Mouse (Mus musculus) ES-E14 (cell line): ENCODE data around the gene Syt2.

Experiments used
- CHD2 ChIP-seq: IDR thresholded peaks from 2 replicates; pipeline ENCODE4 v1.6.1; 2014; ENCODE audit warnings: mild to moderate bottlenecking, low read depth, low read length, inconsistent platforms
- HCFC1 ChIP-seq: IDR thresholded peaks from 2 replicates; pipeline ENCODE4 v1.6.1; 2012; ENCODE audit warnings: low read length, inconsistent platforms, borderline replicate concordance; ENCODE audit not compliant: insufficient read depth
- MAFK ChIP-seq: IDR thresholded peaks from 2 replicates; pipeline ENCODE4 v1.6.1; 2014; ENCODE audit warnings: mild to moderate bottlenecking, low read depth, low read length, inconsistent platforms; ENCODE audit not compliant: insufficient read depth
- ZC3H11A ChIP-seq: IDR thresholded peaks from 2 replicates; pipeline ENCODE4 v1.6.1; 2012; ENCODE audit warnings: low read depth, mild to moderate bottlenecking, inconsistent platforms, low read length, borderline replicate concordance
- ZNF384 ChIP-seq: IDR thresholded peaks from 2 replicates; pipeline ENCODE4 v1.6.1; 2012; ENCODE audit warnings: low read depth, low read length, inconsistent platforms

- TF ChIP-seq MAFK (no peak), ZC3H11A (no peak), ZNF384 (no peak), CHD2 (no peak), HCFC1 (no peak)
Observed at GRCm38 (mm10) chr1:134636245-134636644, 10.2 kb upstream of the Syt2 start.
